Mouse (Mus musculus) ovary, postnatal 36 days (tissue): ENCODE data around the gene Fmnl1.
A peak's percentile ranks its signal among the peaks of the same experiment; 100 is the strongest.
"Not testable (repeated sequence)": the region's sequence is repeated elsewhere in the genome, so short reads cannot be mapped to it uniquely, and the experiment has no call there.

ENCODE experiments used
- DNase-seq: peaks from one replicate; pipeline ENCODE4 v3.0.0; 2022; ENCODE audit warnings: low spot score, mixed read lengths

Gene Fmnl1

DNA sequence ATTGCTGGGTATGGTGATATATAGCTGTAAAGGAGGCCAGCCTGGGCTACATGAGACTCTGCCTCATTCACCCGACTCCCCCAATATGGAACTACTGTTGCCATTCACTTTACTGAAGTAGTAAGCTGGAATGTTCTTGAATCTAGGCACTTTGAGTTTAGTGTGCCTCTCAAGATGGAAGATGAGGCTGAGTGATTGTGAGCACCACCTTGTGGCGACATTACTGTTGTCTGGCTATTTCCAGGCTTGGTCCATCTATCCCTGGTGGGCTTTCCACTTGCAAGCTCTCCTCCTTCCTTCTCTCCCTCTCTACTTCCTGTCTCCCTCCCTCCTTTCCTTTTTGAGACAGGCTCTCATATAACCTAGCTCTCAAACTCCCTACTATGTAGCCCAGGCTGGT, 14.0 kb downstream of the Fmnl1 start:
- peak; percentile 42 for DNase-seq

DNA sequence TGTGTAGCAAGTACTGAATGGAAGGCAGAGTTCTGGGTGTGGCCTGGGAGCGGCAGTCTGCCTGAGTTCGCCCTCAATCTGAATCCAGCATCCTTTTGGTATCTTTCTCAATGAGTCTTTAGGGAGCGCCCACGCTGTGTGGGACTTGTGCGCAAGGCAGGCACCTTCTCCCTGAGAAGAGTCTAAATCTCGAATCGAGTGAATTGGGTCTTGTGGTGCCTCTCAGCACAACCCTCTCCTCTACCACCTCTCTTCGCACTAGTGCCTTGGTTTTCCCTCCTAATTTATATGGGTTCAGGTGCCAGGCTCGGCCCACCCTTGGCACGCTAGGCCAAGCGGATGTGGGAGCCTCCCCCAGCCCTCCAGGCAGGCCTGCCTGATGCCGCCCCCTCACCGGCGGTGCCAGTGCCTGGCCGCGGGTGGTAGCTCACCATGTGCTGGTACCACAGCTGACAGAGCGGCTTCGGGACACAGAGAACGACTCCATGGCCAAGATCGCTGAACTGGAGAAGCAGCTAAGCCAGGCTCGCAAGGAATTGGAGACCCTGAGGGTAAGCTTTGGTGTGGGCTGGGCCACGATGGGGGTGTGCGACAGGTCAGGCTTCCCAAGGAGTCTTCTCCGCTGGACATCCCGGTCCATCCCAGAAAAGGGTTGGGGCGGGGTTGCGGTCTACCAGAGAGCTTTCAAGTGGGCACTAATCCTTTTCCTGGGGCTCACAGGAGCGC, 21.5 kb downstream of the Fmnl1 start:
- DNase-seq: no peak

DNA sequence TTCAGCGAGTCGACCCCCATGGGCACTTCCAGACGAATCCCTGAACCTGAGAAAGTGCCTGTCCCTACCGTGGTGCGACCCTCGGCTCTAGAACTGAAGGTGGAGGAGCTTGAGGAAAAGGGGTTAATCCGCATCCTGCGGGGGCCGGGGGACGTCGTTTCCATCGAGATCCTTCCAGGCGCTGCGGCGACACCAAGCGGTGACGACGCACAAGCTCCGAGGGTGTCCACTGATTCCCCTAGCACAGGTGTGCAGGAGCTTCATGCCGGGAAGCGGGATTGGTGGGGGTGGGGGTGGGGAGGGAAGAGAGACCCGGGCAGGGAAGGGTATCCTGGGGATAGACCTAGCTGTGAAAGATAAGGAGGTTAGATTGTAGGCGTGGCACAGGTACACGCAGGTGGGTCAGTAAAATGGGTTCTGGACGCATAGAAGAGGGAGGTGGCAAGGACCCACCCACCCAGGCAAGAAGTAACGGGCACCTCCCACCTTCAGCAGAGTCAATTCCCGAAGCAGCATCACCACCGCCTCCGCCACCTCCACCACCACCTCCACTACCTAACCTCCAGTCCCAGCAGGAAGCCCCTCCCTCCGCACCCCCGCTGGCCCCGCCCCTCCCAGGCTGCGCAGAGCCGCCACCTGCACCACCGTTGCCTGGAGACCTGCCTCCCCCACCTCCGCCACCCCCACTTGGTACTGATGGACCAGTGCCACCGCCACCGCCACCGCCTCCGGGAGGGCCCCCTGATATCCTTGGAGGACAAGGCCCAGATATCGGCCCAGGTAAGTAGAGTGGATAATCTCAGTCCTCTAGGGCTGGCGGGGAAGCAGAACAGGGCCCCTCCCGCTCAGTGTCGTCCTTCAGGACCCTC, 22.3 kb downstream of the Fmnl1 start:
- no peak for DNase-seq

DNA sequence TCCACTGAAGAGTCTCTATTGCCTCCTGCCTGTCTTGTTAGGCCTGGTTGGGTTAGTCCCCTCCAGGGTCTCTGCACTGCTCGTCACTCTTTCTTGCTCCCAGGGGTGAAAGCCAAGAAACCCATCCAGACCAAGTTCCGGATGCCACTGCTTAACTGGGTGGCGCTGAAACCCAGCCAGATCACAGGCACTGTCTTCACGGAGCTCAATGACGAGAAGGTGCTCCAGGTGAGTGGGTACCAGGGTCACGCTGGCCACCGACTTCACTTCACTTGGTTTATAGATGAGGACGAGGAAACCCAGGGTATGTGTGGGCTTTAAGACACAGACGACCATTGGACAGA, 22.9 kb downstream of the Fmnl1 start:
- no peak for DNase-seq

DNA sequence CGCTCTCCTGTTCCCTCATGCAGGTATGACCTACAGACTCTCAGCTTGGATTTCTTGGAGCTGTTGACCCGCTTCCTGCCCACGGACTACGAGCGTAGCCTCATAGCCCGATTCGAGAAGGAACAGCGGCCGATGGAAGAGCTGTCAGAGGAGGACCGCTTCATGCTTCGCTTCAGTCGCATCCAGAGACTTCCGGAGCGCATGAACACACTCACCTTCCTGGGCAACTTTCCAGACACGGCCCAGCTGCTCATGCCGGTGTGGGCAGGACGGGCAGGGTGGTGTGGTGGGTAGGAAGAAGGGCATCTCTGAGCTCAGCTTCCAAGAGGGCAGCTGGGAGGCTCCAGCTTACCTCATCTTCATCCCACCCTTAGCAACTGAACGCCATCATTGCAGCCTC, 24.3 kb downstream of the Fmnl1 start:
- DNase-seq: no peak

DNA sequence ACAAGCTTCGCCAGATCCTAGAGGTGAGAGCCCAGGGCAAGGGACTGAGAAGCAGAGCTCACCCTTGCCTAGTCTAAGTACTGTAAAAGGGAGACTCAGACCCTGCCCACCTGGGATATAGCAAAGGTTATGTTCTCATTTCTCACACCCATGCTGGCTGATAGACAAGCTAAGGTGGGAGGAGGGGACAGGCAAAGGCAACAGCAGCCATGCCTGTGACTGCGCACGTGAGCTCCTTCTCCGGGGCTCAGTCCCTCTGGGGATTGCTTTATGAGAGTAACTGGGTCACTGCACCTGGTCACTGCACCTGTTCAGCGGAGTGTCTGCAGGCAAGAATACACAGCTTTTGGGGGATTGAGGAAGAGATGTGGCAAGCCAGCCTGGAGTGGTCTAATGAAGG, 24.7 kb downstream of the Fmnl1 start:
- no peak for DNase-seq

DNA sequence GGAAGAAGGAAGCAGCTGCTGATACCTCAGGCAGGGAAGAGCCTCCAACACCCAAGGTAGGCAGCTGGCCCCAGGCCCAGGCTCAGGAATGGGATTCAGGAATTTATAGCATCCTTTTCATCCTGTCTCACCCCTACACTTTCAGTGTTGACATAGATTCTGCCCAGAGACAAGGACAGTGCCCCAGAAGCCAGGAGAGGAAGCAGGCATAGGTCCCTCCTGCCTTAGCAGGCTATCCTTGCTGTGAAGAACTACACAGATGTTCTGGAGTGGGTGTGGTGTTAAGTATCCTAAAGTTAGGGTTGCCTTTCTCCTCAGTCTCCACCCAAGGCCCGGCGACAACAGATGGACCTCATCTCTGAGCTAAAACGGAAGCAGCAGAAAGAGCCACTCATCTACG, 26.4 kb downstream of the Fmnl1 start:
- DNase-seq: no peak

DNA sequence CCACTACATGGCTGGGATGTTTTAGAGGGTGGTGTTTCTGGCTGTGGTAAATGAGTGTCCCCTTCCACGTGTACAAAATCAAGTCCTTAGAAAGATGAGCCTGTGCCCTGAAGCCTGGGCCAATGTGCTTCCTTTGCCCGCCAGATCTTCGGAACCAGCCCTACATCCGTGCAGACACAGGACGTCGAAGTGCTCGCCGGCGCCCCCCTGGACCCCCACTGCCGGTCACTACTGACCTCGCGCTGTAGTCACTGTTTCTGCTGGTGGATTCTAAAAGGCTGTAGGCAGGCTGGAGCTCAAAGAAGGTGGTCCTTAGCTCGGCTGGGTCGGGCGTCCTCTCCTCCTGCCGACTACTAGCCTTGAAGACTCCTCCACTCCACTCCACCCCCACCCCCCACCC, 27.4 kb downstream of the Fmnl1 start:
- no peak for DNase-seq

DNA sequence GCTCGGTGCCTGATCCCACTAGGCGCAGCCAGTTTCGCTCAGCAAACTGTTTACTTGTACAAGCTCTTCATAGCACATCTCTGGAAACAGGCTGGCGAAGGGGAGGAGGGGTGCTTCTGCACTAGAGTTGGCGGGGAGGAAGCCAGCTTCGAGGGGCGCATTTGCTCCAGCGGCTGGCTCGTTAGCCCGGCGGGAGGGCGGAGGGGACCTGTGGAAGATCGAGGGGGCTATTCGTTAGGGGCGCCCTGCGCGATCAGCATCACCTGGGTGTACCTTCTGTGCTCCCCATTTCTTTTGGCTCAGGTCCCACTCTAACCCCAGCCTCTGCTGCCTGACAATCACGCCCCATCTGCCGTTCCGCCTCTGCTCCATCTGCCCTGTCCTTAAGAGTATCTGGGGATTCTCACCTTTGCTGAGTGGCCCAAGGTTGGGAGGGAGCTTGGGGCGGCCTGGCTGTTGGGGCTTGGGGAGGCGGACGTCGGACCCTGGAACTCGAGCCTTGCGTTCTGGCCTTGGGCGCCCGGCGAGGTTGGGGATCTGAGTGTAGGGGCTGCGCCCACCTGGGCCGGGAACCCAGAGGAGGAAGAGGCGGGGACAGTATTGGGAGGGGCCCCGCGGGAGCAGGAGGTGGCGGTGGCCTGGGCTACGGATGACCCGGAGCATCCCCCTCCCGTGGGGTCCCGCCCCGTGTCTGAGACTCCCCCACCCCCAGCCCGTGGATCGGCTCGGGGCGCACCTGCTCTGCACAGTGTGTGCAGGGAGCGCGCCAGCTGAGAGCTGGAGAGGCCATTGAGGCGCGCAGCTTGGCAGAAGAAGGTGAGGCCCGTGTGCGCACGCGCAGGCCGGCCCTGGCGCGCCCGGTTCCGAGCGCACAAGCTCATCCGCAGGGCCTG, 28.2 kb downstream of the Fmnl1 start:
- DNase-seq: peak; percentile 43

DNA sequence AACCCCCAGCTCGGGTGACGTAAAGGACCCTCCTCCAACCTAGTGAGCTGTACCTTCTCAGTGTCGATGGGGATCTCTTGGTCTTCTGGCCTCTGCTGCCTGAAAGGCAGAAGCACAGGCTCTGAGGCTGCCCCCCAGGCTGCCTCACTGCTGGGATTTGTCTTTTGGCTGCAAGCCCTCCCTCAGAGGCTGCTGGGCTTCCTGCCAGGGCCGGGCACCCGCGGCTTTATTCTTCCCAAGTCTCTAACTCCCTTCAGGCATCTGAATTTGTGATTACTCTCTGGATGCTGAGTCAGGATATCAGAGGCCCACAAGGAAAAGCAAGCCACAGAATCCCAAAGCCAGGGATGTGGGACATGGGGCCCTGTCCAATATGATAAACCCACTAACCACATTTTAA, 30.8 kb downstream of the Fmnl1 start:
- DNase-seq: peak; percentile 65

DNA sequence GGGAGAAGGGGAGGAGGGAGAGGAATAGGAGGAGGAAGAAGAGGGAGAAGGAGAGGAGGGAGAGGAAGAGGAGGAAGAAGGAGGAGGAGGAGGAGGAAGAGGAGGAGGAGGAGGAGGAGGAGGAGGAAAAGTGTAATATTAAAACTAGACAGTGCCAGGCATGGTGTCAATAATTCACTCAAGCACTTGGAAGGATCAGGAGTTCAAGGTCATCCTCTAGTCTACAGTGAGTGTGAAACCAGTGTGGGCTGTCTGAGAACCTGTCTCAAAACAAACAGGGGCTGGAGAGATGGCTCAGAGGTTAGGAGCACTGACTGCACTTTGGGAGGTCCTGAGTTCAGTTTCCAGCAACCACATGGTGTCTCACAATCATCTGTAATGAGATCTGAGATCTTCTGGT, 31.5 kb downstream of the Fmnl1 start:
- no peak for DNase-seq

DNA sequence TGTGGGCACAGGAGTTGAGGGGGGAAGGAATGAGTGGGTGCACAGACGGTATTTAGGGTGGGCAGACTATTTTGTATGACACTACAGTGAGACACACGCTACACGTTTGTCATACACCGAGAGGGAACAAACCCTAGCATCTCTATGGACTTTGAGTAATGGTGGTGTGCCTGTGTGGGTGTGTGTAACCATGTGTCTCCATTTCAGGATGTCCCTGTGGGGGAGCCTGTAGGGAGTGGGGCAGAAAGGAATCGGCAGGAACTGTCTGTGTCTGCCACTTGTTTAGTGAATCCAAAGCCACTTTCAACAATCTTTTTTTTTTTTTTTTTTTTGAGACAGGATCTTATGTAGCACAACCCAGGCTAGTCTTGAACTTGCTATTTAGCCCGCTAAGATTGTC, 35.3 kb downstream of the Fmnl1 start:
- no peak for DNase-seq

DNA sequence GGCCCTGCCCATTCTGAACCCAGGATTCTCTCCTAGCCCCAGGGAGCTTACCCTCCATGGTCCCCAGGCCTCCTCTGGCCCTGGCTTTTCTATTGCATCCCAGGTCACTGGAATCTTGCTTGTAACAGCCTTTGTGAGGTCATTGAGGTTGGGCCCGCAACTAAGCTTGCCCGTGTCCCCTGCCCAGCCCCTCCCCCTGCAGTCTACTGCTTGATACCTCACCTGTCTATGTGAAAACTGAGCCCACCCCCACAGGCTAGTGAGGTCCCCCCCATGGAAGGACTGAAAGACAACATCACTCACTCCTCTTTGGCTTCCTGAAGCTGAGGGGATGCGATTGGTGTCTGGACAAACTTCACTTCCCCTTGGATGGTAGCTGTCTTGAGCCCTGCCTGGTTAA, 37.6 kb downstream of the Fmnl1 start, which contains the start of gene 1700023F06Rik:
Gene 1700023F06Rik (minus strand): TSS at position 101 of the 400 bp plus-strand sequence.
- no peak for DNase-seq

DNA sequence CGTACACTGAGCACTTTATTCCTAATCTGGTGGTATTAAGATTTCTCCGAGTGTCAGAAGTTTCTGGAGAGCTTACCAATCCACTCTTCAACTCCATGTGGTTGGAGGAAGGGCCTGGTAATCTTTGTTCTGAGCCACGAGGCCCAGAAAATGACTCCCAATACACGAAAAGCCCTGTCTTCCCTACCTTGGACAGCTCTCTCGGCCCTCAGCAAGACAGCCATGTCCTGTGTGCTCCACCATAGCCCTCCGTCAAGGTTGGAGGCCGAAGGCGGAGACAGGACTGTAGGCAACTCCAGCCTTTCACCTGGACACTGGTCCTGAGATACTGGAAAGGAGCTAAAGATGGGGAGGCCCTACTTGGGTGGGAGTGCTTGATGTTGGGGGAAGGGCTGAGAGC, 39.4 kb downstream of the Fmnl1 start:
- no peak for DNase-seq

DNA sequence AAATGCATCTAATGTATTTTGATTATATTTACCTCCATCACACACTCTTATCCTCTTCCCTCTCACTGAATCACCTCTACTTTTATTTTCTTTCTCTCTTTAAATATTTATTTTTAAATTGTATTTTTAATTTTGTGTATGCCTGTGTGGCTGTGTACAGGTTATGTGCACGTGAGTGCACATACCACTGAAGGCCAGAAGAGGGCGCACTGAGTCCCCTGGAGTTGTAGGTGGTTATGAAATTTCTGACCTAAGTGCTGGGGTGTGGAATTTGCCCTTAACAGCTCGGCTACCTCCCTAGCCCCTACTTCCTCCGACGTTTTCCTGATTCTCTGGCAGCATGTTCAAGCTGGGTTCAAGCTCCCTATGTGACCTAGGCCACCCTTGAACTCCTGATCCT, 42.8 kb downstream of the Fmnl1 start:
- DNase-seq: no peak

DNA sequence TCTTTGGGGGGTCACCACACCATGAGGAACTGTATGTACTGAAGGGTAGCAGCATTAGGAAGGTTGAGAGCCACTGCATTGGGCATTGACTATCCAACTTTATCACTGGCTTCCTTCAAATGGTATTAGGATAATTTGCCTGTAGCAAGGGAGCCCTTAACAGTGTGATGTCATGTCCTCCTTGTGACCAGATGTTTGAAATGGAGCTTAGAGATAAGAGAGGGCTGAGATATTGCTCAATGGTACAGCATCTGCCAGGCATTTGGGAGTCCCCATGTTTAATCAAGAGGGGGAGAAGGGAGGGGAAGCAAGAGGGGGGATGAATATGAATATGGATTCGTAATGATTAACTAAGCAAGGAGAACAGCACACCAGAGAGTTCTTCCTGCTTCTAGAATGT, 44.4 kb downstream of the Fmnl1 start:
- DNase-seq: no peak

DNA sequence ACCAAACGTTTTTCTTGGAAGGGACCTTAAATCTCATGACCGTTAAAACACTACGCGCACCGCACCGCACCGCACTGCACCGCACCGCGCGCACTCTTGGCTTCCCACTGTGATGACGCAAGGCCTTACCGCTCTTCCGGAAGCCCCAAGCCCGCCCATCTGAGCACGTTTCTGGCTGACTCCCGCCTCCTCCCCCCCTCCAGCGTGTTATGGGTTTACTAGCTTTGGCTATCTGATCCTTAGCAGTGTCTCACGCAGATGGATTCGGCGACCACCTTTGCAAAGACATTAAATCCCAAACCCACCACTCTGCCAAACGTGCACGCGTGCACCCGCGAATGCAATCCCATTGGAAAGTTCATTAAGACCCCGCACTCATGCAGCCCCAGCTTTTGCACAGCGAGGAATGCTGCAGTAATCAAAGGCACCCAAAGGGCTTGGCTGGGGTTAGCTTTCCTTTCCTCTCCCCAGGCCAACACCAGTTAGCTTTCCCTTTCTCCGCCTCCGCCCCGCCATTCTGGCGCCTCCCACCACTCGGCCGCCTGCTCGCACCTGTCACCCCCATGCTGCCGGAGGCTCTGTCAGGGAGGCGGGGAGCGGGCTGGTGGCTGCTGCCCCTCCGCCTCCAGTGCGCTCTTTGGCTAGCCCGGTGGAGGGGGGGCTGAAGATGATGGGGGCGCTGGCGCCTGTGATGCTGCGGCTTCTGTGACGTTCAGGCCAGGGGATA, 47.0 kb downstream of the Fmnl1 start, which contains the start of gene Spata32:
Gene Spata32 (minus strand): TSS at position 643 of the 727 bp plus-strand sequence.
- DNase-seq: peak; percentile 51

DNA sequence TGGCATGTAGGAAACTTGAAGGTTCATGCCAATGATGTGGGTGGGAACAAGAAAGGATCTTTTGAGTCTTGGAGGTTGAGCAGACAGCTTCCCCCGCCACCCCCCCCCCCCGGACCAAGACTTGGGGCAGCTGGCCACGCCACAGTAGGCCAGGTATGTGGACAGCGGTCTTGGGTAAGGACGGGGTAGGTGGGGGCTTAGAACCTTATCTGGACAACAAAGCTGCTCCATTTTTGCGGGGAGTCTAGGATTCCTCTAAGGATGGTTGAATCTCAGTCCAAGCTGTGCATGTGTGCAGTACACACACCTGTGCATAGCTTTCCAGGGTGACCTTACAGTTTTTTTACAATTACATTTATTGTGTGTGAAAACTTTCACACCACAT, 47.6 kb downstream of the Fmnl1 start:
- DNase-seq: no peak

DNA sequence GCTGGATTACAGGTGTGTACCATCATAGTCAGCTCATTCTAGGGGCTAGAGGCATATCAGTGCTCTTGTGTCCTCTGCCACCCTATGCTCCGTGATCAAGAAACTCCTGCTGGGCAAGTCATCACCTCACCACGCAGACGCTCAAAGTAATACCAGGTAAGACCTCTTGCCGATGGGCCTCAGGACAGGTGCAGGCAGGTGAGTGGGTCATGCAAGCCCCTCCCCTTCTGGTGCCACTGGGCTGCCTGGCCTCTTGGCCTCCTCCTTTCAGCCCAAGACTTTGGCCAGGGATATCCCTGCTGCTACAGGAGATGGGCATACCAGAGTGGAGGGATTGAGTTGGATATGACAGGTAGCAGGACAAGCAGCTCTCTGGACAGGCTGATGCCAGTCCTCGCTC, 48.4 kb downstream of the Fmnl1 start:
- no peak for DNase-seq

DNA sequence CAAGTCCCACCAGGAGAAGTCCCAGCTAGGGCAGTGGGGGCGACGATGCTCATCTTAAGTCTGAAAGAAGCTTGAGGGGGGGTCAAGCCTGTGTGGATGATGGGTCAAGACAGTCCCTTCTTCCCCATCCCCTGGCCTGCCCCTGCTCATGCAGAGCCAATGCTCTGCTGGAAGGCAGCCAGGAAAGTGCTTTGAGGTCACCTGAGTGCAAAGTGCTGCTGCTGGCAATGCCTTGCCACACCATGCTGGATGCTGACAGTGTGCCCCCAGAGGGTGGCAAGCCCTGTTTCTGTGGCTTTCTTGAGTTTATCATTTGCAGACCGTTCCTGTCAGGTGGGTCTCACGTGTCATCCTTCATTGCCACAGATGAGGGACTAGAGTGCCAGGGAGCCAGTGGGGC, 49.1 kb downstream of the Fmnl1 start:
- no peak for DNase-seq

DNA sequence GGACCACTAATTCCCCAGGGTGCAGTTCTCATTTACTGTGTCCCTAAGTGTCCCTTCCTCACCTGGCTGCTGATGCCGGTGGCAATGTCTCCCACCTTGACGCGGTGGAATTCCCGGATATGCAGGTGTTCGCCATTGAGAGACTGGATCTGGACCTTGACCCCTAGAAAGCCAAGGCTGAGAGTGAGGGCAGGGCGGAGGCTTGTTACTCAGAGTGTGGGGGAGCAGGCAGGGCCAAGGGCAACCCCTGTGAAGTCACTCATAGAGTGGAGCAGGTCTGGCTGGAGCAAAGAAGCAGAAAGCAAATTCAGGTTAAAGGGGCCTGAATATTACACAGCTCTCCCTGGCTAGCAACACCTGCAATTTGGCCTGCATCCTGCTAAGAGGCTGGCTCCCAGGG, 50.5 kb downstream of the Fmnl1 start:
- DNase-seq: no peak

DNA sequence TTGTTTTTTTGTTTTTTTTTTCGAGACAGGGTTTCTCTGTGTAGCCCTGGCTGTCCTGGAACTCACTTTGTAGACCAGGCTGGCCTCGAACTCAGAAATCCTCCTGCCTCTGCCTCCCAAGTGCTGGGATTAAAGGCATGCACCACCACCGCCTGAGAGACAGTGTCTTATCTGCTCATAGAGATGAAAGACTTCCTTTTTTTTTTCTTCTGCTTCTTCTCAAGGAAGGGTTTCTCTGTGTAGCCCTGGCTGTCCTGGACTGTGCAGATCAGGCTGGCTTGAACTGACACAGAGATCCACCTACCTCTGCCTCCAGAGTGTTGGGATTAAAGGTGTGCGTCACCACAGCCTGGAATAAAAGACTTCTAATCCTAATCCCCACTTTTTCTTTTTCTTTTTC, 51.8 kb downstream of the Fmnl1 start:
- DNase-seq: not testable (repeated sequence)
